Mouse (Mus musculus) CH12.LX (cell line): ENCODE results near the gene Ntn1. TPM values are rescaled to one million over a fixed set of nuclear protein-coding genes. Genes with fewer than 3 reads are reported as not detected.

Experiments
- DNase-seq: peaks from one replicate; pipeline ENCODE4 v3.0.0-alpha.2; 2013; ENCODE audit errors: extremely low read depth
- H3K27ac ChIP-seq: 2 replicates; pipeline ENCODE4 v1.5.1; 2012; ENCODE audit warnings: low read depth, mild to moderate bottlenecking, control low read depth, moderate library complexity; ENCODE audit not compliant: insufficient read depth
- H3K27me3 ChIP-seq: replicated peaks from 2 replicates; pipeline ENCODE3; 2012; ENCODE audit warnings: inconsistent platforms
- H3K36me3 ChIP-seq, 2 experiments: replicated peaks in 1 of 2; 2 replicates each; pipeline versions ENCODE3 to v1.6.1; 2012; ENCODE audit warnings: inconsistent platforms in 1 of 2, low read length in 1 of 2, mild to moderate bottlenecking in 1 of 2, mixed read lengths in 1 of 2, moderate library complexity in 1 of 2; ENCODE audit not compliant: control insufficient read depth in 1 of 2, insufficient read depth in 1 of 2
- H3K4me1 ChIP-seq, 2 experiments: 2 replicates each; pipeline ENCODE4 v1.6.1; 2012; ENCODE audit warnings: inconsistent platforms in 1 of 2, moderate library complexity in 1 of 2; ENCODE audit not compliant: insufficient read depth in 2 of 2, control insufficient read depth in 1 of 2
- H3K4me2 ChIP-seq: 2 replicates; pipeline ENCODE4 v1.6.1; 2012; ENCODE audit warnings: low read depth, mild to moderate bottlenecking, control low read depth; ENCODE audit not compliant: poor library complexity, insufficient read depth, severe bottlenecking
- H3K4me3 ChIP-seq, 3 experiments: fragments of 150-350 bp in 1 of 3; sonication (generic) in 1 of 3; replicated peaks in 1 of 3; 2 replicates each; pipeline versions ENCODE3 to v1.5.1; 2011 to 2012; ENCODE audit warnings: low read depth in 2 of 3, low read length in 2 of 3, mild to moderate bottlenecking in 2 of 3, moderate library complexity in 2 of 3, control low read depth in 1 of 3, improper control_type of control experiment in 1 of 3, inconsistent platforms in 1 of 3, mixed read lengths in 1 of 3; ENCODE audit not compliant: poor library complexity in 1 of 3
- H3K79me2 ChIP-seq: replicated peaks from 2 replicates; pipeline ENCODE4 v1.6.1; 2012; ENCODE audit warnings: mild to moderate bottlenecking, moderate library complexity; ENCODE audit not compliant: control insufficient read depth, poor library complexity, insufficient read depth, severe bottlenecking; ENCODE audit errors: extremely low read depth
- H3K9ac ChIP-seq: 2 replicates; pipeline ENCODE4 v1.6.1; 2012; ENCODE audit warnings: low read depth, mild to moderate bottlenecking, control low read depth, moderate library complexity; ENCODE audit not compliant: insufficient read depth
- H3K9me3 ChIP-seq: replicated peaks from 2 replicates; pipeline ENCODE3; 2012; ENCODE audit warnings: low read length, inconsistent platforms, mixed read lengths
- BHLHE40 ChIP-seq: IDR thresholded peaks from 2 replicates; pipeline ENCODE4 v1.6.1; 2011; ENCODE audit warnings: mild to moderate bottlenecking, low read depth, low read length, improper control_type of control experiment
- CHD1 ChIP-seq: IDR thresholded peaks from 2 replicates; pipeline ENCODE4 v1.6.1; 2012; ENCODE audit warnings: low read depth, low read length, improper control_type of control experiment, inconsistent platforms
- CHD2 ChIP-seq: IDR thresholded peaks from 2 replicates; pipeline ENCODE4 v1.6.1; 2011; ENCODE audit warnings: low read length, improper control_type of control experiment
- CTCF ChIP-seq, 2 experiments: IDR thresholded peaks in 1 of 2; conservative IDR thresholded peaks in 1 of 2; 2 replicates each; pipeline ENCODE4 v1.5.1; 2011 to 2012; ENCODE audit warnings: low read depth in 2 of 2, low read length in 2 of 2, improper control_type of control experiment in 1 of 2, inconsistent platforms in 1 of 2, mild to moderate bottlenecking in 1 of 2, moderate library complexity in 1 of 2
- ELF1 ChIP-seq: IDR thresholded peaks from 2 replicates; pipeline ENCODE4 v1.6.1; 2014; ENCODE audit warnings: low read depth, mild to moderate bottlenecking, inconsistent platforms, low read length, improper control_type of control experiment
- EP300 ChIP-seq: IDR thresholded peaks from 2 replicates; pipeline ENCODE4 v1.6.1; 2011; ENCODE audit warnings: low read length, improper control_type of control experiment
- ETS1 ChIP-seq: conservative IDR thresholded peaks from 2 replicates; pipeline ENCODE4 v1.6.1; 2012; ENCODE audit warnings: low read depth, mild to moderate bottlenecking, inconsistent platforms, low read length, improper control_type of control experiment, moderate library complexity
- GABPA ChIP-seq: IDR thresholded peaks from 2 replicates; pipeline ENCODE4 v1.6.1; 2012; ENCODE audit warnings: low read depth, low read length, improper control_type of control experiment, inconsistent platforms; ENCODE audit not compliant: insufficient replicate concordance
- IRF4 ChIP-seq: IDR thresholded peaks from 2 replicates; pipeline ENCODE4 v1.6.1; 2014; ENCODE audit warnings: low read depth, mild to moderate bottlenecking, inconsistent platforms, low read length, improper control_type of control experiment
- JUN ChIP-seq: IDR thresholded peaks from 2 replicates; pipeline ENCODE4 v1.6.1; 2011; ENCODE audit warnings: low read depth, mild to moderate bottlenecking, low read length, improper control_type of control experiment, moderate library complexity; ENCODE audit not compliant: insufficient read depth
- JUND ChIP-seq: conservative IDR thresholded peaks from 2 replicates; pipeline ENCODE4 v1.6.1; 2011; ENCODE audit warnings: low read depth, low read length, improper control_type of control experiment
- MAFK ChIP-seq: IDR thresholded peaks from 2 replicates; pipeline ENCODE4 v1.6.1; 2011; ENCODE audit warnings: low read length, improper control_type of control experiment; ENCODE audit not compliant: insufficient replicate concordance
- MEF2A ChIP-seq: IDR thresholded peaks from 2 replicates; pipeline ENCODE4 v1.6.1; 2014; ENCODE audit warnings: low read depth, mild to moderate bottlenecking, inconsistent platforms, low read length, improper control_type of control experiment, borderline replicate concordance
- MYC ChIP-seq: IDR thresholded peaks from 2 replicates; pipeline ENCODE4 v1.6.1; 2011; ENCODE audit warnings: low read depth, mild to moderate bottlenecking, improper control_type of control experiment, low read length
- POLR2AphosphoS2 ChIP-seq: IDR thresholded peaks from 2 replicates; pipeline ENCODE4 v1.6.1; 2011; ENCODE audit warnings: low read depth, low read length, improper control_type of control experiment
- SIN3A ChIP-seq: IDR thresholded peaks from 2 replicates; pipeline ENCODE4 v1.6.1; 2012; ENCODE audit warnings: low read length, improper control_type of control experiment, inconsistent platforms
- TCF12 ChIP-seq: IDR thresholded peaks from 2 replicates; pipeline ENCODE4 v1.6.1; 2014; ENCODE audit warnings: low read depth, mild to moderate bottlenecking, inconsistent platforms, low read length, improper control_type of control experiment
- USF1 ChIP-seq: IDR thresholded peaks from 2 replicates; pipeline ENCODE4 v1.6.1; 2014; ENCODE audit warnings: low read depth, mild to moderate bottlenecking, inconsistent platforms, low read length, improper control_type of control experiment
- USF2 ChIP-seq: conservative IDR thresholded peaks from 2 replicates; pipeline ENCODE4 v1.6.1; 2011; ENCODE audit warnings: low read depth, low read length, improper control_type of control experiment
- ZC3H11A ChIP-seq: IDR thresholded peaks from 2 replicates; pipeline ENCODE4 v1.6.1; 2012; ENCODE audit warnings: low read depth, mild to moderate bottlenecking, inconsistent platforms, low read length, improper control_type of control experiment
- ZKSCAN1 ChIP-seq: IDR thresholded peaks from 2 replicates; pipeline ENCODE4 v1.6.1; 2012; ENCODE audit warnings: low read depth, inconsistent platforms, low read length, improper control_type of control experiment, borderline replicate concordance
- ZNF384 ChIP-seq: IDR thresholded peaks from 2 replicates; pipeline ENCODE4 v1.6.1; 2012; ENCODE audit warnings: low read depth, low read length, improper control_type of control experiment, inconsistent platforms
- dilution Hi-C: fragments of 300-500 bp; cut with MboI; formaldehyde crosslinking; loops from 2 replicates; pipeline ENCODE4 v1.14.3; 2020; ENCODE audit warnings: low sequenced_read_pairs; ENCODE audit not compliant: extremely low pct_unique_long_range_greater_than_20kb, extremely low pct_ligation_motif_present
- in situ Hi-C: fragments of 300-500 bp; cut with MboI; formaldehyde crosslinking; loops from 3 replicates; pipeline ENCODE4 v1.14.3; 2019; ENCODE audit warnings: low sequenced_read_pairs, low pct_ligation_motif_present, low pct_unique_long_range_greater_than_20kb, mixed read lengths
- polyA plus RNA-seq: library from polyadenylated mRNA; unstranded; fragments of >175 nt; gene quantifications from 2 replicates; pipeline ENCODE4 v1.2.1, GENCODE M21; 2012; ENCODE audit warnings: low read depth; ENCODE audit not compliant: insufficient read length
- total RNA-seq, 2 experiments: library from RNA; depleted of rRNA; stranded (reverse); fragments of 300-350 nt in 1 of 2; fragments of >200 nt in 1 of 2; gene quantifications; 2 replicates each; pipeline ENCODE4 v1.2.3; 2012 to 2014

The Ntn1 gene
- total and polyA plus RNA-seq, 3 experiments, result 0.54 to 1.2 (median 0.59) TPM

- no peaks in the 10 kb centered on the region for H3K79me2 ChIP-seq
- H3K9me3 ChIP-seq, result peaks cover 2% of the 10 kb centered on the region
- in situ Hi-C loops, result no loop called here
- peaks cover 6 to 27% of the 10 kb centered on the region in 2 experiments; a peak in 2 of 4 replicates for H3K4me1 ChIP-seq
- no peak overlapping the region for H3K4me3 ChIP-seq
- H3K9ac ChIP-seq, result no peak overlapping the region
- no peak overlapping the region for H3K4me2 ChIP-seq
- TF ChIP-seq SIN3A, result no peak
- no peak for TF ChIP-seq GABPA
- no peak for TF ChIP-seq JUND
- no peak for TF ChIP-seq USF2
- dilution Hi-C loops, result no loop called here
- no peak overlapping the region for H3K27ac ChIP-seq
- H3K36me3 ChIP-seq, result no peaks in the 10 kb centered on the region
- H3K27me3 ChIP-seq, result no peaks in the 10 kb centered on the region
- DNase-seq, result no peak
These were observed 152.7 kb downstream of the Ntn1 start for GRCm38 (mm10) chr11:68247897-68248296.

- TF ChIP-seq CHD2, result no peak
- peak; percentile 57 for TF ChIP-seq USF2
- TF ChIP-seq BHLHE40, result peak; percentile 57
- TF ChIP-seq EP300, result no peak
- TF ChIP-seq CHD1, result no peak
- TF ChIP-seq ZC3H11A, result no peak
- peak; percentile 58 for TF ChIP-seq USF1
- TF ChIP-seq ETS1, result peak; percentile 55
- H3K9me3 ChIP-seq, result no peaks in the 10 kb centered on the region
These were observed 155.7 kb downstream of the Ntn1 start for GRCm38 (mm10) chr11:68244992-68245261.

GRCm38 (mm10) chr11:68244254-68244991 lies 156.2 kb downstream of the Ntn1 start:
- H3K4me2 ChIP-seq, result no peak overlapping the region
- DNase-seq, result no peak
- H3K4me3 ChIP-seq, result no peak overlapping the region
- H3K27me3 ChIP-seq, result no peaks in the 10 kb centered on the region
- peaks cover 6 to 20% of the 10 kb centered on the region in 2 experiments; a peak in 2 of 4 replicates for H3K4me1 ChIP-seq
- H3K79me2 ChIP-seq, result no peaks in the 10 kb centered on the region
- no peak overlapping the region for H3K9ac ChIP-seq
- dilution Hi-C loops, result no loop called here
- H3K36me3 ChIP-seq, result no peaks in the 10 kb centered on the region
- in situ Hi-C loops, result no loop called here
- H3K9me3 ChIP-seq, result no peaks in the 10 kb centered on the region
- no peak for TF ChIP-seq CHD1
- no peak for TF ChIP-seq SIN3A
- no peak for TF ChIP-seq ZNF384
- TF ChIP-seq TCF12, result no peak
- no peak for TF ChIP-seq JUND
- no peak for TF ChIP-seq USF2
- TF ChIP-seq EP300, result no peak
- no peak for TF ChIP-seq MEF2A
- TF ChIP-seq MYC, result no peak
- no peak for TF ChIP-seq ETS1
- no peak for TF ChIP-seq IRF4
- TF ChIP-seq CTCF (conservative IDR thresholded peaks at IDR 0.05 in 1 of 2, IDR thresholded peaks at IDR 0.05 in 1 of 2; ENCODE audit: low read depth in 2 of 2, low read length in 2 of 2), result no peak
- TF ChIP-seq POLR2AphosphoS2, result no peak
- TF ChIP-seq ELF1, result no peak
- no peak for TF ChIP-seq MAFK
- TF ChIP-seq ZC3H11A, result no peak
- no peak for TF ChIP-seq ZKSCAN1
- TF ChIP-seq JUN, result no peak
- H3K27ac ChIP-seq, result no peak overlapping the region

More at GRCm38 (mm10) chr11:68244992-68245261, 155.7 kb downstream of the Ntn1 start:
- Histone ChIP-seq H3K4me1 (peaks cover 6 to 21% of the 10 kb centered on the region in 2 experiments; a peak in 2 of 4 replicates), H3K36me3 (no peaks in the 10 kb centered on the region), H3K27me3 (no peaks in the 10 kb centered on the region), H3K27ac (no peak overlapping the region), H3K4me2 (no peak overlapping the region), H3K9ac (no peak overlapping the region), H3K4me3 (no peak overlapping the region), H3K79me2 (no peaks in the 10 kb centered on the region)
- DNase-seq, result peak; percentile 41
- dilution Hi-C loops, result no loop called here
- in situ Hi-C loops, result no loop called here
